Mouse (Mus musculus): ENCODE measurements around the gene Ctdspl2. TPM values are rescaled to one million over a fixed set of nuclear protein-coding genes. Genes with fewer than 3 reads are reported as not detected.

Ctdspl2 gene
- polyA plus RNA-seq, 1 experiment, result 23.8 TPM

DNA sequence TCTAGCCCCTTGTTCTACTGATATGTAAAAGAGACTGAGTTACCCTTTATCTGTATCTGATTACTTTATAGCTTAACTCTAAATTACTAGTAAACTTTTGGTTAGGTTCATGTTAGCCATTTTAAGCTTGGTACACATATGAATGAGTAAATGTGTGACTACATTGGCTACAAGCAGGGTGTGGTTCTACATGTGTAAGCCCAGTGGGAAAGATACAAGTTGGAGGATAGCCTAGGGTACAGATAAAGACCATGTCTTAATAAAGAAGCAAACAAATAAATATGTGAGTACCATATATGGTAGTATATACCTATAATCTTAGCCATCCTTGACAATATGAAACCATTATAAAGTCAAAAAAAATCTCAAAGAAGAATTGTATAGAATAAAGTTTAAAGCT, 88.1 kb downstream of the Ctdspl2 start:
- Histone ChIP-seq H3K27ac (ENCODE audit: insufficient read depth, low read depth, low read length) (no peak overlapping the region), H3K4me1 (ENCODE audit: control insufficient read depth, insufficient read depth, low read length) (no peaks in the 10 kb centered on the region), H3K4me3 (ENCODE audit: insufficient read depth, low read length) (no peak overlapping the region)
- no peak for TF ChIP-seq CTCF (IDR thresholded peaks at IDR 0.05; ENCODE audit: low read depth, low read length)
- no peak for TF ChIP-seq POLR2A (IDR thresholded peaks at IDR 0.05; ENCODE audit: borderline replicate concordance, low read depth, low read length)

DNA sequence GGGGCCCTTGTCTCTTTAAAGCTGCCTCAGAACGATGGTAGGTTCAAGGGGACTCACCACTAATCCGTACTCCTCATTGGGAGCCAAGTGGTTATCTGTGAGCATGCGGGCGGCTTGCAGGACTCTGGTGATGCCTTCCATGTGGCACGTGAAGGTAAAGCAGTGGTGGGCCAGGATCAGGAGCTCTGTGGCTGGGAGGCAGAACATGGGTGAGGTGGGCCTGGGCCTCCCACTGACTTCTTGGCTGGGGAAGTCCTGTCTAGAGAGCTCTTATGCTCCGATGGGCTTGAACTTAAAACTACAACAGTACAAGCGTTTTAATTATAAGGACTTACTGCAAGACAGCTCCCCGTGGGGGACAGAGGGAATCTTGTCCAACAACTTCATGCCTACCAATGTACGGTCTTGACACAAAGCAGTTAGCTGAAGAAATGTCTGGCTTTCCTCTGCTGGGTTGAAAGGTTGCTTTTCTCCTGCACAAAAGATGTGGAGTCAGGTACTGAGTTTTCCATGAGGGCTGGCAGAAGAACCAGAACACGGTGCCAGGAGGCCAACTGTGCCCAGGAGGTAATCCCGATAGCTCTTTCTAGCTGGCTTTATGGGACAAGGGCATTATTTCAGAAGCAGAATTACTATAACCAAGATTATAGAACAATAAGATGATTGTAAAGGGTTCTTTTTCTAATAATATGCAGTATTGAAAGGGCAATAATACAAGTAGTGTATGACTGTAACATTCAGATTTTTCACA, 103.7 kb downstream of the Ctdspl2 start:
- no peak for TF ChIP-seq POLR2A (IDR thresholded peaks at IDR 0.05; ENCODE audit: borderline replicate concordance, low read depth, low read length)
- no peak for TF ChIP-seq CTCF (IDR thresholded peaks at IDR 0.05; ENCODE audit: low read depth, low read length)
- Histone ChIP-seq H3K4me3 (ENCODE audit: insufficient read depth, low read length) (no peak overlapping the region), H3K4me1 (ENCODE audit: control insufficient read depth, insufficient read depth, low read length) (no peaks in the 10 kb centered on the region), H3K27ac (ENCODE audit: insufficient read depth, low read depth, low read length) (no peak overlapping the region)

Other genes with a start within 250 kb of the Ctdspl2 start
- gene Frmd5, start 148.9 kb upstream of the Ctdspl2 start, polyA plus RNA-seq (2012; ENCODE audit: insufficient read depth, insufficient read length, missing spikeins), result not detected in 2 replicates
- not detected in 2 replicates for gene Casc4, start 89.0 kb upstream of the Ctdspl2 start, polyA plus RNA-seq (2012; ENCODE audit: insufficient read depth, insufficient read length, missing spikeins)
- not detected in 2 replicates for gene Mageb3, start 91 bp downstream of the Ctdspl2 start, polyA plus RNA-seq (2012; ENCODE audit: insufficient read depth, insufficient read length, missing spikeins)
- gene Eif3j1, start 72.5 kb downstream of the Ctdspl2 start, polyA plus RNA-seq (2012; ENCODE audit: insufficient read depth, insufficient read length, missing spikeins), result 3.9 and 5.4 TPM in 2 replicates
- gene Spg11, start 162.4 kb downstream of the Ctdspl2 start, polyA plus RNA-seq (2012; ENCODE audit: insufficient read depth, insufficient read length, missing spikeins), result 15.3 and 16.4 TPM in 2 replicates
- 8,073 and 8,193 TPM in 2 replicates for gene B2m, start 191.7 kb downstream of the Ctdspl2 start, polyA plus RNA-seq (2012; ENCODE audit: insufficient read depth, insufficient read length, missing spikeins)
- gene Trim69, start 204.7 kb downstream of the Ctdspl2 start, polyA plus RNA-seq (2012; ENCODE audit: insufficient read depth, insufficient read length, missing spikeins), result not detected in 2 replicates
- gene Patl2, start 230.2 kb downstream of the Ctdspl2 start, polyA plus RNA-seq (2012; ENCODE audit: insufficient read depth, insufficient read length, missing spikeins), result 0.23 and 0.33 TPM in 2 replicates
- gene Terb2, start 230.3 kb downstream of the Ctdspl2 start, polyA plus RNA-seq (2012; ENCODE audit: insufficient read depth, insufficient read length, missing spikeins), result not detected in 2 replicates

Measured in bone marrow macrophage, adult 2 months (primary cell).